Mouse (Mus musculus) ES-E14 (cell line): ENCODE measurements around the gene Dnmbp.

Source experiments
- CHD2 ChIP-seq: IDR thresholded peaks from 2 replicates; pipeline ENCODE4 v1.6.1; 2014; ENCODE audit warnings: mild to moderate bottlenecking, low read depth, low read length, inconsistent platforms
- HCFC1 ChIP-seq: IDR thresholded peaks from 2 replicates; pipeline ENCODE4 v1.6.1; 2012; ENCODE audit warnings: low read length, inconsistent platforms, borderline replicate concordance; ENCODE audit not compliant: insufficient read depth
- MAFK ChIP-seq: IDR thresholded peaks from 2 replicates; pipeline ENCODE4 v1.6.1; 2014; ENCODE audit warnings: mild to moderate bottlenecking, low read depth, low read length, inconsistent platforms; ENCODE audit not compliant: insufficient read depth
- ZC3H11A ChIP-seq: IDR thresholded peaks from 2 replicates; pipeline ENCODE4 v1.6.1; 2012; ENCODE audit warnings: low read depth, mild to moderate bottlenecking, inconsistent platforms, low read length, borderline replicate concordance
- ZNF384 ChIP-seq: IDR thresholded peaks from 2 replicates; pipeline ENCODE4 v1.6.1; 2012; ENCODE audit warnings: low read depth, low read length, inconsistent platforms

GRCm38 (mm10) chr19:43906492-43906891 is 33.5 kb downstream of the Dnmbp start:
- no peak for TF ChIP-seq MAFK
- TF ChIP-seq ZC3H11A: no peak
- TF ChIP-seq HCFC1: no peak
- TF ChIP-seq CHD2: no peak
- TF ChIP-seq ZNF384: no peak
